Mouse (Mus musculus): Measurements from ENCODE around the gene Fbxo44. TPM values are rescaled to one million over a fixed set of nuclear protein-coding genes. Genes with fewer than 3 reads are reported as not detected.

Fbxo44 gene
- polyA plus RNA-seq, 1 experiment from 2014 or later: 97.6 TPM

DNA sequence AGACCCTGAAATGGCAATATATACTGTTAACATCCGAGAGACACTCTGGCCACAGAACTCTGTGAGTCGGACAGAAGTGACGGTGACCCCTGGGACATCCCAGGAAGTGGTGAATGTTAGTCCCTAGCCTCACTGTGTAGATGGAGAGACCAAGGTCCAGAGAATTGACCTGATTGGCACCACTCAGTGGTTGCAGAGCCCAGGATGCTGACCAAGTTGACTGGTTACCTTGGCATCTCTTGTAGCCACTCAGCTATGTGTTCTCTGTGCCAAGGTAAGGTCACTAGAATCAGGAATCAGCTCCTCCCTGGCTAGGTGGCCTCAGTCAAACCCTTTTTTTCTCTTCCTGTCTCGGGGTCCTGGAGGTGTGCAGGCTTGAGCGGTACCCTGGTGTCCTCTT lies 16.6 kb downstream of the Fbxo44 start:
- ATAC-seq (replicated peaks): no peak
- WGBS: 88% methylated on average over 5 of the region's 5 CpGs
- Histone ChIP-seq H3K36me3 (replicated peaks) (peaks cover 12% of the 10 kb centered on the region), H3K9ac (no peak overlapping the region), H3K4me3 (no peak overlapping the region), H3K4me2 (no peak overlapping the region), H3K27ac (no peak overlapping the region), H3K4me1 (peaks cover 26% of the 10 kb centered on the region), H3K9me3 (no peaks in the 10 kb centered on the region), H3K27me3 (replicated peaks) (no peaks in the 10 kb centered on the region)

DNA sequence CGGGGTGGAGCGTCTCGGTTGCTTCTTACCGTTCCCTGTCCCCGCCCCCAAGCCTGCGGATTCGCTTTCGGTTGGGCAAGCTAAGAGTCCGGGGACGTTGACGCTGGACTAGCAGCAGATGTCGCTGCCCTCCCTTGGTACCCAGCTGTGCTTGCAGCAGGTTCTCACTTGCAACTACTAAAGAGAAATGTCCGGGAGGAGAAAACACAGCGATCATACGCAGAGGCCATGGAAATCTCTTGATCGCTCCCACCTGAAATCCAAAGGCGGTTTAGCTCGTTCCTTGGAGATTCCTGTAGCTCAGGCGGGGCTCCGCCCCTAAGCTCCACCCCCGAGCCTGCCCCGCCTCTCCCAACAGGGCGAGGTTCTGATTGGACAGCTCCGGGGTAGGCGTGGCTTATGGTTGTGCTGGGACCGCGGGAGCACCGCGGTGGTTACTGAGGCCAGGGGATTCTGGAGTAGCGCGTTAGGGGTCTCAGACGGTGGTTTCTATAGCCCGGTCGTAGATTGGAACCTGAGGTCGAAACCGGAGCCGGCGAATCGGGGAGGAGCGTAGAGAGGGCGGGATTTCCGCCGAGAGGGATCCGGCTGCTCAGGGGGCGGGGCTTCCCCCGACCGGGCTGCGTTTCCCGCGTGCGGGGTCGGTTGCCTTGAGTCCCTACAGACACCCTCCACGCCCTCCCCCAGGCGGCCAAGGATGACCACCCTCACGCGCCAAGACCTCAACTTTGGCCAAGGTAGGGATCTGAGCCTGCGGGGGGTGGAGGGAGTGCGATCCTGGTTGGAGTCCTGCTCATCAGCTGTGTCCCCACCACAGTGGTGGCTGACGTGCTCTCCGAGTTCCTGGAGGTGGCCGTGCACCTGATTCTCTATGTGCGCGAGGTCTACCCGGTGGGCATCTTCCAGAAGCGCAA lies 19.9 kb downstream of the Fbxo44 start:
- Histone ChIP-seq H3K9ac (peak overlapping the region; percentile 52), H3K4me1 (peaks cover 40% of the 10 kb centered on the region), H3K27me3 (replicated peaks) (no peaks in the 10 kb centered on the region), H3K4me3 (peak overlapping the region; percentile 52), H3K9me3 (no peaks in the 10 kb centered on the region), H3K36me3 (replicated peaks) (peaks cover 5% of the 10 kb centered on the region; the same call in 1 of the 2 replicates), H3K4me2 (peak overlapping the region; percentile 76), H3K27ac (peak overlapping the region; percentile 91)
- under 1% methylated on average over 63 of the region's 65 CpGs for WGBS
- peak; percentile 94 for ATAC-seq (replicated peaks)

DNA sequence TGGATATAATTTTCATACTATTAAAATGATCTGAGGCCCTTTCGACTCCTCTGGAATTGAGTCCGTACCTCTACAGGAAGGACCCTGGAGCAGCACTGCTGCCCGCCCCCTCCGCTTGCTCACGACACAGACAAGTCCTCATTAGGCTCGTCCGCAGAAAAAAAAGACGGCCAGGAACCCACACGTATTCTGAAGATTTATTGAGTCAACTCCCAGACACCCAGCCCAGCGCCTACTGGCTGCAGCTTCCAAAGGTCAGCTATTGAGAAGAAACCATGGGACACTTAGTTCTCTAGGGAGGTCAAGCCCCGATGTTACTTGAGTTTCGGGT lies 20.6 kb downstream of the Fbxo44 start:
- 1% methylated on average over 12 of the region's 12 CpGs for WGBS
- Histone ChIP-seq H3K4me1 (peaks cover 40% of the 10 kb centered on the region), H3K27ac (peak overlapping the region; percentile 91), H3K36me3 (replicated peaks) (no peaks in the 10 kb centered on the region), H3K9ac (peak overlapping the region; percentile 52), H3K4me3 (peak overlapping the region; percentile 52), H3K27me3 (replicated peaks) (no peaks in the 10 kb centered on the region), H3K9me3 (no peaks in the 10 kb centered on the region), H3K4me2 (peak overlapping the region; percentile 76)
- peak; percentile 26 for ATAC-seq (replicated peaks)

DNA sequence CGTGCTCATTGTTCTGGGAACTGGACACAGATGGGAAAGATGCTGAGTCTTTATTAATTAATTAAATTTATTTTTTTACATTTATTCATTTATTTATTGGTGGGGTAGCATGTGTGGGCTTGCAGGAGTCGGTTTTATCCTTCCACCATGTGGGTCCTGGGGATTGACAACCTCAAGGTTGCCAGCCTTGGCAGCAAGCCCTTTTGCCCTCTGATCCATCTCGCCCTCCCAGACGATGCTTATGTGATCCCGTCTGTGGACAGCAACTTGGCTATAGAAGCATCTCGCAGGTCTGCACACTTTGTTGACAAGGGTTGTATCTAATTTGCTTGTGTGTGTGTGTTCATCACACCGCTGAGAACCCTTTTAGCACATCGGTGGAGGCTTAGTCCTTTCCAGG lies 22.8 kb downstream of the Fbxo44 start:
- no peak for ATAC-seq (replicated peaks)
- Histone ChIP-seq H3K9me3 (no peaks in the 10 kb centered on the region), H3K27ac (no peak overlapping the region), H3K4me2 (no peak overlapping the region), H3K9ac (no peak overlapping the region), H3K4me1 (peaks cover 30% of the 10 kb centered on the region), H3K36me3 (replicated peaks) (no peaks in the 10 kb centered on the region), H3K4me3 (no peak overlapping the region), H3K27me3 (replicated peaks) (no peaks in the 10 kb centered on the region)
- WGBS: 57% methylated on average over 8 of the region's 8 CpGs

DNA sequence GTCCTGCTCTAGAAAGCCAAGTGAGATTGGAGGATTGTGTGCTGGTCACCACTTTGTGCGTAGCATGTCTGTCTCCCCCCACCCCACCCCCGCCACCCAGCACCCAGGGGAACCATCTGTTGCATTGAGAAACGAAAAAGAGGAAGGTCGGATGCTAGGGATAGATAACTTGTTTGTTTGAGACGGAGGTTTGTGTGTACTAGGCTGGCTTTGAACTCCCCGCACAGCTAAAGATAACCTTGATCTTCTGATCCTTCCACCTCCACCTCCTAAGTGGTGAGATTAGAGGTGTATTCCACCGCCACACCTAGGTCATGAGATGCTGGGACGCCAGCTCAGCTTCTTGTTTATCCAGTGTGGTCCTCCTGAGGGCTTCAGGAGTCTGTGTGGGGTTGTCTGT lies 25.3 kb downstream of the Fbxo44 start:
- no peak overlapping the region for H3K9ac ChIP-seq
- no peaks in the 10 kb centered on the region for H3K27me3 ChIP-seq (replicated peaks)
- H3K4me3 ChIP-seq: no peak overlapping the region
- no peak for ATAC-seq (replicated peaks)
- H3K36me3 ChIP-seq (replicated peaks): no peaks in the 10 kb centered on the region
- no peak overlapping the region for H3K4me2 ChIP-seq
- H3K27ac ChIP-seq: no peak overlapping the region
- WGBS: 86% methylated on average over 8 of the region's 8 CpGs
- peaks cover 38% of the 10 kb centered on the region for H3K4me1 ChIP-seq
- no peaks in the 10 kb centered on the region for H3K9me3 ChIP-seq

DNA sequence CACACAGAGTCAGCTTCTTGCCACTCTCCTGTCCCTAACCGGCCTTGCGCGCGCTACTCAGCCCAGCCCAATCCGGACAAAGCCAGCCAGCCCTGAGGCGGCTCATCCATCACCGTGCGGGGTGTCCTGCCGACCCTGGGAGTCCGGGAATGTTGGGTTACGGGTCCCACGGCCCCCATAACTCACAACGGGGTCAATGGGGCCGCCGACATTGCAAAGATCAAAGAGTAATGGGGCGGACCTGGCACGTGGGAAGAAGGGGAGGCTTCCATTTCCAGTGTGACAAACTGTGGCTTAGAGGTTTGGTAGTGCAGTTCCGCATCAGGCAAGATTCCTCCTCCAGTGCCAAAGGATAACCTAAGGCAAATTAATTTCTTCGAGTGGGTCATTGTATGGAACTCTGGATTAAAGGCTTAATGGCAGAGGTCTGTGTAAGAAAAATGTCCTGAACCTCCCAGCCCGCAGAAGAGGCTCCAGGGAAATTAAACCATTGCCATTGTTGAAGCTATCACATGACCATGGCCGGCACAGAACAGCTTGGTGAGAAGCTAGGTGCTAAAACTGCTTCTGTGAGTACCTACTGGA lies 28.7 kb downstream of the Fbxo44 start:
- no peaks in the 10 kb centered on the region for H3K36me3 ChIP-seq (replicated peaks)
- peak overlapping the region; percentile 66 for H3K4me3 ChIP-seq
- H3K4me2 ChIP-seq: peak overlapping the region; percentile 78
- no peaks in the 10 kb centered on the region for H3K27me3 ChIP-seq (replicated peaks)
- peak overlapping the region; percentile 98 for H3K27ac ChIP-seq
- H3K9ac ChIP-seq: peak overlapping the region; percentile 98
- no peaks in the 10 kb centered on the region for H3K9me3 ChIP-seq
- WGBS: under 1% methylated on average over 21 of the region's 21 CpGs
- ATAC-seq (replicated peaks): peak; percentile 56
- peaks cover 45% of the 10 kb centered on the region for H3K4me1 ChIP-seq

DNA sequence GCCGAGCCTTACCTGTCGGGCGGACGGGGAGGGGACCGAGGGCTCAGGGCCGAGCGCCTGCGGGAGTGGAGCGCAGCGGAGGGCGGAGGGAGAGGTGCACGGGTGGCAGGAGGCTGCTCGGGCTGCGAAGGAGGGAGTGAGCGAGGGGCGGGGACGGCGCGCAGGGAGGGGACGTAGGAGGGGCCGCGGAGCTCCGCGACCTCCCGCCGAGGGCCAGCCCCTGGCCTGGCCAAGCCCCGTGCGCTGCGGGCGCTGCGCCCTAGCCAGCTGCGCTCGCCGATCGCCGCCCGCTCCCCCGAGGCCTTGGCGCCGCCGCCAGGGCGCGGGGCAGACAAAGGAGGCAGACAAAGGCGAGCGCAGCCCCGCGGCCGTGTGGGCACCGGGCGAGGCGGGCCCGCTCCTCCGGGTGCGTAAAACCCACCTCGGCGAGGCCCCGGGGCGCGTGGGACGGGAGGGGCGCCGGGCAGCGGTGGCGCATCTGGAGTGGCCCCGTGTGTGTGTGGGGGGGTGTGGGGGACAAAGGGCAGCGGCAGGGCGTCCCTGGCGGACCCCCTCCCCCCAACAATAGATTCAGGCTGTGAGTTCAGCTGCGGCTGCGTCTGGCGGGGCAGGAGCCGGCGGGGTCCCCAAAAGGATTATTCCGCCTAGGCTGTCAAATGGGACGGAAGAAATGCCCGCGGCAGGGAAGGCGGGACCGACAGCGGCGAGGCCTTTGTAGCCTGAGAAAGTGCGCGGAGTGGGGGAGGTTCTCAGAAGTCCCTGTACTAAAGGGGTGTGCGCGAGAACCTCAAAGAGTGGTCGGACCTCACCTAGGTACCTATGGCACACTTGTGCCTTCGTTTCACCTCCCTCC lies 29.5 kb downstream of the Fbxo44 start, which contains the start of gene Draxin:
TSS of gene Draxin (minus strand) at position 138 of the 853 bp plus-strand sequence.
- Histone ChIP-seq H3K36me3 (replicated peaks) (no peaks in the 10 kb centered on the region), H3K4me2 (peak within 1 kb of the TSS; percentile 78), H3K4me3 (peak within 1 kb of the TSS; percentile 66), H3K4me1 (peaks cover 52% of the 10 kb centered on the region), H3K27me3 (replicated peaks) (no peaks in the 10 kb centered on the region), H3K27ac (peak within 1 kb of the TSS; percentile 98), H3K9ac (peak within 1 kb of the TSS; percentile 98), H3K9me3 (no peaks in the 10 kb centered on the region)
- WGBS: under 1% methylated on average over 85 of the region's 87 CpGs
- peak; percentile 89 for ATAC-seq (replicated peaks)

DNA sequence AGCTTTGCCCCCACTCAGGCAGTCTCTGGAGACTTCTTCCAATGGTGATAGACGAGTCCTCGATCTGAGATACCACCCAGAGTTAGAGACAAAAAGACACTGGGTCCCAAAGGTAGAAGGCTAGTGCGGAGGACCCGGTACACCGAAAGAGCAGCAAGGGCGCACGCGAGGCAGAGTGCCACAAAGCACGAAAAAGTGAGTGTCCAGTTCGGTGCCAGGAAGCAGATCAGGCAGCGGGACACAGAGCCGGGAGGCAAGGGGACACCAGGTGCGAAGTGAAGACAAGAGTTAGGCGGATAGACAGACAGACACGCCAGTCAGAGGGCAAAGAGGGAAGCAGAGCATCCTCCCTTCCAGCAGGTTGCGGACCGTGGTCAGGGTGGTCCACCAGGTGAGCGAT lies 30.1 kb downstream of the Fbxo44 start, which contains the start of gene Mad2l2:
TSS of gene Mad2l2 (plus strand) at position 252 of the 400 bp plus-strand sequence.
- H3K9me3 ChIP-seq: no peaks in the 10 kb centered on the region

DNA sequence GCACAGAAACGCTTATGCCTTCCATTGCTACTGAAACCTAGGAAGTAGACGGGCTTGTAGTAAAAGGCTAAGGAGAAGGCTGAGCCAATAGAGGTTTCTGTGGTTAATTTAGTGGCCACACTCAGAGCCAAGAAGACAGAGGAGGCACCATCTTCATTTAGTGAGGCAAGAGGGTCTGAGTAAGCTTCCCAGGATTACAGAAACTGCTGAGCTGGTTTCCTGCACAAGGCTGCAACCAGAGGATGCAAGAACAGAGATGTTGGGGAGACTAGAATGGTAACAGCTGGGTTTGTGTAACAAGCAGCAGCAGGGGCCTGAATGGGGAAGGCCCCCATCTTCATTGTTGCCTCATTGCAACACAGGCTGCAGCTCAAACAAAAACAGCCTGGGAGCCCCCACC lies 31.6 kb downstream of the Fbxo44 start:
- Histone ChIP-seq H3K4me1 (peaks cover 59% of the 10 kb centered on the region), H3K27me3 (replicated peaks) (no peaks in the 10 kb centered on the region), H3K9ac (peak overlapping the region; percentile 98; the same call in 1 of the 2 replicates), H3K4me2 (peak overlapping the region; percentile 78), H3K9me3 (no peaks in the 10 kb centered on the region), H3K36me3 (replicated peaks) (no peaks in the 10 kb centered on the region), H3K27ac (peak overlapping the region; percentile 98), H3K4me3 (peak overlapping the region; percentile 66)
- no peak for ATAC-seq (replicated peaks)
- WGBS: 70% methylated on average over 2 of the region's 2 CpGs

More for the DNA sequence above, 30.1 kb downstream of the Fbxo44 start, which contains the start of gene Mad2l2:
- H3K27me3 ChIP-seq (replicated peaks): no peaks in the 10 kb centered on the region
- H3K4me2 ChIP-seq: peak within 1 kb of the TSS; percentile 78
- no peaks in the 10 kb centered on the region for H3K36me3 ChIP-seq (replicated peaks)
- ATAC-seq (replicated peaks): peak; percentile 2; the same call in 1 of the 2 replicates
- H3K9ac ChIP-seq: peak within 1 kb of the TSS; percentile 98
- peak within 1 kb of the TSS; percentile 98 for H3K27ac ChIP-seq
- peaks cover 56% of the 10 kb centered on the region for H3K4me1 ChIP-seq
- peak within 1 kb of the TSS; percentile 66 for H3K4me3 ChIP-seq
- WGBS: under 1% methylated on average over 18 of the region's 18 CpGs

DNA sequence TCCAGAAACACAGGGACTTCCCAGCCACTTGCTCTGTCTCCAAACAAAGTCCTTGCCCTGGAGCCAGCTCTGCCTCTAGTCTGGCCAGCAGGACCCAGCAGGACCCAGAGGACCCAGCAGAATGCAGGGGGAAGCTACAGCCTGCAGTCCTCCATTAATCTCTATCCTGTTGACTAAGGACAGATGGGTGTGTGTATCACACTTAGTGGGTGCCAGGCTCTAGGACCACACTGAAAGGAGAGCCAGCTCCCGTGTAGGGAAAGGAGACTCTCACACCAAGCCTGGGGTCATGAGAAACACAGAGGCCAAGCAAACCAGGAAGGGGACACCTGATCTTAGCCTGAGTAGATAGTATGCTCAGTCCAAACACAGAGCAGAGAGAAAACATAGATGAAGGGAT lies 32.0 kb downstream of the Fbxo44 start:
- H3K9me3 ChIP-seq: no peaks in the 10 kb centered on the region
- H3K4me1 ChIP-seq: peaks cover 63% of the 10 kb centered on the region
- peak overlapping the region; percentile 66 for H3K4me3 ChIP-seq

DNA sequence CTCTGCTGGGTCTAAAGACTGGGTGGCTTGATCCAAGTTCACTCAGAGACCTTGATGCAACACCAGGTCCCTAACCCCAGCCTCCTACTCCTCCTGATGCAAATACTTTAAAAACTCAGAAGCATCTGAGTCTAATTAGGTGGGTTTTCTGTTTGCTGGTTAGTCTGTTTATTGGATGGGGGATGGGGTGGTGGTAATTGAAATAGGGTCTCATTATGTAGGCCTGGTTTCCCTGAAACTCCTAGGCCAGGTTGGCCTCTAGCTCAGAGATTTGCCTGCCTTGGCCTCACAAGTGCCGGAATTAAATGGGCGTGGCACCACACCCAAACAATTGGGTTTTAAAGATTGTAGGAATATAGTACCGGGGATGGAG lies 37.6 kb downstream of the Fbxo44 start:
- Histone ChIP-seq H3K9ac (no peak overlapping the region), H3K4me2 (no peak overlapping the region), H3K9me3 (no peaks in the 10 kb centered on the region), H3K36me3 (replicated peaks) (no peaks in the 10 kb centered on the region), H3K4me1 (peaks cover 47% of the 10 kb centered on the region), H3K27me3 (replicated peaks) (no peaks in the 10 kb centered on the region), H3K4me3 (no peak overlapping the region), H3K27ac (peak overlapping the region; percentile 64)
- 65% methylated on average over 3 of the region's 3 CpGs for WGBS
- ATAC-seq (replicated peaks): no peak

More for the DNA sequence above, 32.0 kb downstream of the Fbxo44 start:
- H3K27me3 ChIP-seq (replicated peaks): no peaks in the 10 kb centered on the region
- 58% methylated on average over 1 of the region's 1 CpGs for WGBS
- no peaks in the 10 kb centered on the region for H3K36me3 ChIP-seq (replicated peaks)
- peak overlapping the region; percentile 78 for H3K4me2 ChIP-seq
- H3K27ac ChIP-seq: peak overlapping the region; percentile 98
- no peak for ATAC-seq (replicated peaks)
- H3K9ac ChIP-seq: peak overlapping the region; percentile 98; the same call in 1 of the 2 replicates

Measured in midbrain, embryonic 15.5 days (tissue).